Mouse (Mus musculus): ENCODE measurements at regions not wholly inside any gene's neighbourhood (a gene's known extent, or its start where the extent isn't known, plus 50 kb on each side); places are given as distances from the start of the nearest gene placed in this dataset.
A peak's percentile ranks its signal among the peaks of the same experiment; 100 is the strongest.

DNA sequence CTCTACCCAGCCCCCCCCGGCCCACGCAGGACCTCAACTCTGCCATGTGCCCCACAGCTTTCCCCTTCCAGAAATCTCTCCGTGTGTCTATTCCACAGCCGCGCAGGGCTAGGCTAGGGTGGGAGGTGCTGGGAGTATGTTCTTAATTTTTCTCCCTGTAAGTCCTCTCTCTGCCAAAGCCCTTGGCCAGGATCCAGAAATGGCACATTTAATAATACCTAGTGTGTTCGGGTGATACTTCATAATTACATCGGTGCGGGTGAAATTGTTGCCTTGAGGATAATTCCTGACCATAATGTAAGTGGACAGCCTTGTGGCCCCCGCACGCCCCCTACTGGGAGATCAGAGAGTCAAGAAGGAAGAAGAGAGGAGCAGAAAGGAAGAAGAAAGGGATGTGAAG is 1093.5 kb downstream of the Mrps31 start:
- Histone ChIP-seq H3K4me1 (peaks cover 16% of the 10 kb centered on the region), H3K4me3 (no peak overlapping the region), H3K9me3 (no peaks in the 10 kb centered on the region), H3K27me3 (ENCODE audit: insufficient read depth, poor library complexity, severe bottlenecking) (no peaks in the 10 kb centered on the region), H3K36me3 (no peaks in the 10 kb centered on the region), H3K27ac (no peak overlapping the region)
- 62% methylated on average over 10 of the region's 10 CpGs for WGBS
- peak; percentile 80 for DNase-seq (ENCODE audit: low spot score)

DNA sequence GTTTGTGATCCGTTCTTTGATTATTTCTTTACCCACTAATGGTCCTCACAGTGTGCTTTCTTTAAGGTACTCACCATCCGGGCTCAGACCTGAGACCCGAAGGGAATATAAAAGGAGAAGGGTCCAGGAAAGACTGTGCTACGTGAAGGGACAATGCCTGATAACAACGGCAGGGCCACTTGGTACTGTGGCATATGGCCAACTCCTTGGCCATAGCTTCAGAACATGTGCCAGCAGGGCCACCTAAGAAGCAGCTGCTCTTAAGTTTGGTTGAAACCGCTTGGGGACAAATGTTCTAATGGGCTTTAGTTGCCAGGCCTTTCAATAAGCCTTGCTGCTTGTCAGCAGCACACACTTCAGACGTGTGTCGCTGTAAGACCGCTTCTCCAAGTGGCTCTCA is 1094.1 kb downstream of the Mrps31 start:
- Histone ChIP-seq H3K4me1 (peaks cover 16% of the 10 kb centered on the region), H3K4me3 (no peak overlapping the region), H3K36me3 (no peaks in the 10 kb centered on the region), H3K27me3 (ENCODE audit: insufficient read depth, poor library complexity, severe bottlenecking) (no peaks in the 10 kb centered on the region), H3K9me3 (no peaks in the 10 kb centered on the region), H3K27ac (no peak overlapping the region)
- WGBS: 81% methylated on average over 9 of the region's 9 CpGs
- DNase-seq (ENCODE audit: low spot score): no peak

DNA sequence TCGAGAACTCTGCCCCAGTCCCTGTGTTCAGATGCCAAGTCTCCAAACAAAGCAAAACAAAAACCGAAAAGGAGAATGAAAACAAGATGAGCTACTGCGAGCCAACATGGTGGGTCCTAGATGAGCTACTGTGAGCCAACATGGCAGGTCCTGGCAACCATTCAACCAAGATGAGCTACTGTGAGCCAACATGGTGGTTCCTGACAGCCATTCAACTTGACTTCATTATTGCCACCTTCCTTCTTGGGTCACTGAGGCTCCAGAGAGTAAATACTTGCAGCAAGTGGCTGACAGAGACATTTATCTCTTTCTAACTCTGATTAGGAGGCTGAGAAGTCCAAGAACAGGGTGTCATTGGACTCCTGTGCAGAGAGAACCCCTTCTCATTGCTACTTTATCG is 1094.8 kb downstream of the Mrps31 start:
- H3K9me3 ChIP-seq: no peaks in the 10 kb centered on the region
- WGBS: 85% methylated on average over 4 of the region's 4 CpGs
- peaks cover 19% of the 10 kb centered on the region for H3K4me1 ChIP-seq
- H3K36me3 ChIP-seq: no peaks in the 10 kb centered on the region
- H3K27ac ChIP-seq: no peak overlapping the region
- no peak for DNase-seq (ENCODE audit: low spot score)
- H3K4me3 ChIP-seq: no peak overlapping the region
- no peaks in the 10 kb centered on the region for H3K27me3 ChIP-seq (ENCODE audit: insufficient read depth, poor library complexity, severe bottlenecking)

DNA sequence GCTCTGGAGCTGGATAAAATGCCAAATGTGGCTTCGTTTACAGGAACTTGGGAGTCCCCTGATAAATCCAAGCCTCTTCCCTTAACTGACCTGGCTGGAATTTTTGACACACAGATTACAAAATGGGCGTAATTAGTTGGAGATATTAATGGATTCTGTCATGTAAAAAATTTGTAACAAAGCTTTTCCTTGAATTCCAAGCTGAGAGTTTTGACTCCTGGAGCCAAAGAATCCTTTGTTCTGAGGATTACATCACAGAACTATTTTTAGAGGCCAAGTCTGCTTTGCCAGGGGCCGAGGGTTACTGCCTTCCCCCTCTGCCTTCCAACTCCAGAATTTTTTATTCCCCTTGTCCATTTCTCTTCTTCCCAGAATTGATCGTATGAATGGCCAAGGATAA is 1096.5 kb downstream of the Mrps31 start:
- H3K9me3 ChIP-seq: no peaks in the 10 kb centered on the region
- H3K4me1 ChIP-seq: peaks cover 19% of the 10 kb centered on the region
- no peaks in the 10 kb centered on the region for H3K36me3 ChIP-seq
- DNase-seq (ENCODE audit: low spot score): no peak
- peak overlapping the region; percentile 75 for H3K27ac ChIP-seq
- WGBS: 34% methylated on average over 4 of the region's 4 CpGs
- H3K27me3 ChIP-seq (ENCODE audit: insufficient read depth, poor library complexity, severe bottlenecking): no peaks in the 10 kb centered on the region
- no peak overlapping the region for H3K4me3 ChIP-seq

DNA sequence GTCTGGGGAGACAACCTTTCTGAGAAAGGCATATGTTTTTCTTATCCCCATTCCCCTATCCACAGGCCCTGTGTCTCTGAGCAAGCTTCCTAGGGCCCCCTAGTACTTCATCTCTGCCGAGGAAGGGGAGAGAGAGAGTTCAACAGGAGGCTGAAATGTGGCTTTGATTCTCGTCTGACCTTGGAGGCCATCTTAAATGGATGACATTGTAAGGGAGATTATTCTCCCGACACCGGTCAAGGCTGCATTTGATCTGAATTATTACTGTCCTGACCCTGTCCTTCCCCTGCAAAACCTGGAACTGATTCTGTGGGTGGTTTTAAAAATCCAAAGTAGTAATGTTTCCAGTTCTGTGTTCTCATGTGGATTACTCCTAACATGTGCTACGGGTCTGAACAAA is 1098.9 kb downstream of the Mrps31 start:
- no peak for DNase-seq (ENCODE audit: low spot score)
- H3K9me3 ChIP-seq: no peaks in the 10 kb centered on the region
- H3K27me3 ChIP-seq (ENCODE audit: insufficient read depth, poor library complexity, severe bottlenecking): no peaks in the 10 kb centered on the region
- no peak overlapping the region for H3K27ac ChIP-seq
- H3K36me3 ChIP-seq: no peaks in the 10 kb centered on the region
- peaks cover 19% of the 10 kb centered on the region for H3K4me1 ChIP-seq
- H3K4me3 ChIP-seq: no peak overlapping the region
- 74% methylated on average over 5 of the region's 5 CpGs for WGBS

DNA sequence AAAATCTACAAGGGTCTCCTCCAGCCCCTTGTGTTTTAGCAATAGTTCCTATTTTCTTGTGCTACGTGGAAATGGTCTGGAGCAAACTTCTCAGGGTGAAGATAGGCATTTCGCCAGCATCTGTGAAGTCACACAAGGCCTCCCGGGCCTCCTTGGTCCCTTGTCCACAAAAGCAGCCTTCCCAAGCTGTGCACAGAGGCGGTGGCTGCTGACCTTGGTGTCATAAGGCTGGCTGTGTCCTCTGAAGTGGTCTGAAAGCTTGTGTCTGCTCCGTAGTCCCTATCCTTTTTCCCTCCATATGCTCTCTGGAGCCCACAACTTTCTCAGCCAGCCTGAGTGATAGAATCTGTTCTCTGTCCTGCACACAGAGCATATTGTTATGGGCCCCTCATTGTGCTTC is 1099.4 kb downstream of the Mrps31 start:
- Histone ChIP-seq H3K4me3 (no peak overlapping the region), H3K36me3 (no peaks in the 10 kb centered on the region), H3K4me1 (peaks cover 19% of the 10 kb centered on the region), H3K9me3 (no peaks in the 10 kb centered on the region), H3K27me3 (ENCODE audit: insufficient read depth, poor library complexity, severe bottlenecking) (no peaks in the 10 kb centered on the region), H3K27ac (no peak overlapping the region)
- DNase-seq (ENCODE audit: low spot score): no peak
- 75% methylated on average over 5 of the region's 5 CpGs for WGBS

DNA sequence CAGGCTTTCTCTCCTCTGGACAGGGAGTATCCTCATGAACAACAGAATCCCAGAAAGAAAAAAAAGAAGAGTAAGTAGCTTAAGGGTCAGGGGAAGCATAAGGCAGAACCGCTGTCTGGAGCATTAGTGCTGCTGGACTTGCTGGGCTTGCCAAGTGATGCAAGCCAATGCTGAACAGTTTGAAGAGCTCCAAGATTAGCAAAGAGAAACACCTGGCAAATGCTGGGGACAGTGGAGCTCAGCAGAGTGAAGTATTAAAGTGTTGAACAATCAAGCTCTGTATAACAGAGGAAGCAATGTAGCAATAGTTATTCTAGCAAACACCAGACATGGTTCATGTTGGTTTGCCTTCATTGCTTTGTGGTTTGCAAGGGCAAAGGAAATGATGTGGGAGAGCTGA is 1100.1 kb downstream of the Mrps31 start:
- H3K27ac ChIP-seq: no peak overlapping the region
- 85% methylated on average over 1 of the region's 1 CpGs for WGBS
- H3K4me1 ChIP-seq: peaks cover 19% of the 10 kb centered on the region
- H3K27me3 ChIP-seq (ENCODE audit: insufficient read depth, poor library complexity, severe bottlenecking): no peaks in the 10 kb centered on the region
- H3K9me3 ChIP-seq: no peaks in the 10 kb centered on the region
- no peak overlapping the region for H3K4me3 ChIP-seq
- no peak for DNase-seq (ENCODE audit: low spot score)
- H3K36me3 ChIP-seq: no peaks in the 10 kb centered on the region

DNA sequence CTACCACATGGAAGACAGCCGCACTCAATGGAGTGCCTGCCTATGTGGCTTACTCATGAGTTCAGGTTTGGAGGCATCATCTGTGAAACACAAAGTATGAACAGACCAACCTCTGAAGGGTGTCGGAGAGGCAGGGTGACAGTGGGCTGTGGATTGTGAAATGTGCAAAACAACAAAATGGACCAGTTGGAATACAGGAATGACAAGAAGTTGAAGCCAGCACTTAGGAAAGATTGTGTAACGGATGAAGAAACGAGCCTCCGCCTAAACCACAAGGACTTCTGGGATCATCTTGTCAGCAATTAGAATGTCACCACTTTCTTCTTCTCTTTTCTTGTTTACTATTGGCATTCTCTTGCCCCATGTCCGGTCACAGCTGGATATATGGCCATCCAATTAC is 1100.6 kb downstream of the Mrps31 start:
- H3K36me3 ChIP-seq: no peaks in the 10 kb centered on the region
- no peak for DNase-seq (ENCODE audit: low spot score)
- H3K27ac ChIP-seq: no peak overlapping the region
- 90% methylated on average over 6 of the region's 6 CpGs for WGBS
- H3K27me3 ChIP-seq (ENCODE audit: insufficient read depth, poor library complexity, severe bottlenecking): no peaks in the 10 kb centered on the region
- no peak overlapping the region for H3K4me3 ChIP-seq
- H3K9me3 ChIP-seq: no peaks in the 10 kb centered on the region
- H3K4me1 ChIP-seq: peaks cover 19% of the 10 kb centered on the region

DNA sequence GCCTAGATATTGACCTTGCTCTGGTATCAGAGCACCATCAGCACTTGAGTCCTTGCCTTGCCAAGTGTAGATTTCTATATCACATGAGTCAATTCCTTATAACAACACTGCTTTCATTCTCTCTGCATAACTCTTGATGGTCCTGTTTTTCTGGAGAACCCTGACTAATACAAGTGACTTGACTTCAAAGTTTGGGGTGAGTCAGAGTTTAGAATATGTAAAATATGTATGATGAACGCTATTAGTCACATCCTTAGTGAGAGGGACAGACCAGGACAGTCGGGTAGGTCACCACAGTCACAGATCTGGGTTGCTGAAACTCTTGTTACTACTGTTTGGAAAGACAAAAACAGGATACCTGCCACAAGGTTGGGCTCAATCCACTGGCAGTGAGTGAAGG is 1105.3 kb downstream of the Mrps31 start:
- no peaks in the 10 kb centered on the region for H3K9me3 ChIP-seq
- no peak overlapping the region for H3K27ac ChIP-seq
- DNase-seq (ENCODE audit: low spot score): no peak
- H3K36me3 ChIP-seq: no peaks in the 10 kb centered on the region
- H3K4me1 ChIP-seq: no peaks in the 10 kb centered on the region
- H3K27me3 ChIP-seq (ENCODE audit: insufficient read depth, poor library complexity, severe bottlenecking): no peaks in the 10 kb centered on the region
- 70% methylated on average over 2 of the region's 2 CpGs for WGBS
- no peak overlapping the region for H3K4me3 ChIP-seq

DNA sequence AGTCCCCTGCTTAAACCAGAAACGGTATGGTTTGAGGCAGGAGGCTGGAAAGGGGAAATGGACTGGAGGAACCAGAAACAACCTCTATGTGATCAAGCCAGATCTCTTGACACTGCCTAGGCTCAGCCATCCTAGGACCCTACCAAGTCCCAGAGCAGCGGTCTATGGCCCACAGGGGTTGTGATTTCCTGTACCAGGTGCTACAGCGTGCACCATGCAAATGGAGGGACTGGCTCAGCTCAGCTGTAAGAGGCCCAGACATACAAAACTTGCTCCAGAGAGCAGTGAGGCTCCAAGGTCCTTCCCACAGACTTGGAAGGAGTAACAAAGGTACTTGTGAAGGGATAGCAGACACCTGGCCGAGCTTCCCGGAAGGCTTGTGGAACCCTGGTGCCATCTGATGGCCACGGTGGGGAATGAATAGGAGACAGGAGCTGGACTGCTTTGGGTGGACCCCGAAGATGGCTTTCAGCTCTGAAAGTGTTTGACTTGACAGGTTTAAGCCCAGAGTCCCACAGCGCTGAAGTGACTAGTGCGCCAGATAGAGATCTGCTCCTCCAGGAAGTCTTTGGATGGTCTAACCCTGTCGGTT is 1120.5 kb downstream of the Mrps31 start:
- DNase-seq (ENCODE audit: low spot score): peak; percentile 83
- Histone ChIP-seq H3K9me3 (no peaks in the 10 kb centered on the region), H3K4me3 (no peak overlapping the region), H3K27me3 (ENCODE audit: insufficient read depth, poor library complexity, severe bottlenecking) (no peaks in the 10 kb centered on the region), H3K27ac (0 out of 2 replicates have a peak overlapping the region, but pooled peaks have one; percentile 33), H3K4me1 (peaks cover 8% of the 10 kb centered on the region; the same call in 1 of the 2 replicates), H3K36me3 (no peaks in the 10 kb centered on the region)
- WGBS: 41% methylated on average over 10 of the region's 10 CpGs

DNA sequence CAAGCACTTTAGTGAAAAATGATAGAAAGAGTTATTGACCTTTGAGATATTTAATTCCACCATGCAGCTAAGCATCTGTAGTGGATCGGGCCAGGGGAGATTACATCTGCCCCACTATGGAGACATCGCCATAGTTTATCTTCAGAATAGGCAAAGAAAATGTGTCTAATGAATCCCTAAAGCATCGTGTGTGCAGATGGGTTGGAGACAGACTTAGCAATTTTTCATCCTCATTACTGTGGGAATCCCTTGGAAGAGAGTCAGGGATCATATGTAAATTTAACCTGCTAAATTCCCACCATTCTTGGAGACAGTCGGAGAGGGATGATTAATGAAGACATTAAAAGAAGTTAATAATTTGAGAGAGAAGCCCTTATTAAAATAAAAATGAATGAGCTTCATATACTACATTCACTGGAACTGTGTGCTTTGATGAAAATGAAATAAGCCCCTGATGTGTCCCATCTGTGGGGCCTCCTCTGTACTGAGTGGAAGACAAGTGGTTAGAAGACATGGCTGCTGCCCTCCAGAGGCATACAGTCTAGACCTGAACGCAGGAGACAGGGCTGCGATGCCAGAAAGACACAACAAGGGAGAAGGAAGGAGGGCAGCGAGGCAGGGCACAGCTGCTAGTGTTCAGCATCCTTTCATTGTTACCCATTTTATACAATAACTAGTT is 1126.7 kb downstream of the Mrps31 start:
- H3K4me1 ChIP-seq: peaks cover 10% of the 10 kb centered on the region

DNA sequence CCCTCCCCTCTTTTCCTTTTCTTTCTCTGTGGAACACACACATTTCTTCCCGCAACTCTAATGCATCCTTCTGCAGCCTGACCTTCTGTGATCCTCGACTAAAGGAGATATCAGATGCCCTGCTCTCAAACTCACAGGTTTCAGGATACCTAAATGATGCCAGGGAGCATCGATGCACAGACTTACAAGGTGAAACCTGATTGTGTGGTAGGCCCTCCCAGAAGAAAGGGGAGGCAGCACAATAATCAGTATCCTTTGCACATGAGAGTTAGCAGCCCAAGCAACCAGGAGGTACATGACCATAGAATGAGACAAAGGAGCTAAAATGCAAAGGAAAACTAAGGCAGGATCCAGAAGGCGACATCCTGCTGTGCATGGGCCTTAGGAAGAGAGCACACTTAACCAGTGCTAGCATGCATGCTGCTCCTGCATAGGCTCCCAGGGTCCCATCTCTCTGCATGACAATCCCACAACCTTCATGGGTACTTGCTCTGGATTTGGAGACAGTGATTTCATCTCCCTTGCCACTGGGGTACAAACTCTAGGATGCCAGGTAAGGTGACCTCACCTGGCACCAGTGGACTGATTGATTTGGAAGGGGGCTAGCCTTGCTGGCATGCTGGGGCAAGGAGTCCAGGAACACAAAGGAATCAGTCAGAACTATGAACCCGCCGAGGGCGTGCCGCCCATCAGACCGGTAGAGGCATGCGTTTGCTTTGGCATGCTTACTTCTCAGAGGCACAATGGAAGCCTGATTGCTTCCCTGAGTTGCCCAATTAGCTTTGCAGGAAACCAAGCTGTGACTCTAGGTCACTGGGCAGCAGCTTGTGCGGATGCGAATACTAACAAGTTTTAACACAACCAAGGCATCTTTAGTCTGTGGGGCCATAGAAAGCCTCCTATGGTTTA is 1142.7 kb downstream of the Mrps31 start:
- H3K27me3 ChIP-seq (ENCODE audit: insufficient read depth, poor library complexity, severe bottlenecking): no peaks in the 10 kb centered on the region
- WGBS: 74% methylated on average over 11 of the region's 12 CpGs
- no peaks in the 10 kb centered on the region for H3K9me3 ChIP-seq
- H3K36me3 ChIP-seq: no peaks in the 10 kb centered on the region
- no peaks in the 10 kb centered on the region for H3K4me1 ChIP-seq
- no peak for DNase-seq (ENCODE audit: low spot score)
- no peak overlapping the region for H3K27ac ChIP-seq
- H3K4me3 ChIP-seq: no peak overlapping the region

More for the DNA sequence above, 1126.7 kb downstream of the Mrps31 start:
- Histone ChIP-seq H3K27me3 (ENCODE audit: insufficient read depth, poor library complexity, severe bottlenecking) (no peaks in the 10 kb centered on the region), H3K9me3 (no peaks in the 10 kb centered on the region), H3K27ac (no peak overlapping the region), H3K4me3 (no peak overlapping the region), H3K36me3 (no peaks in the 10 kb centered on the region)
- DNase-seq (ENCODE audit: low spot score): no peak
- WGBS: 76% methylated on average over 7 of the region's 7 CpGs

DNA sequence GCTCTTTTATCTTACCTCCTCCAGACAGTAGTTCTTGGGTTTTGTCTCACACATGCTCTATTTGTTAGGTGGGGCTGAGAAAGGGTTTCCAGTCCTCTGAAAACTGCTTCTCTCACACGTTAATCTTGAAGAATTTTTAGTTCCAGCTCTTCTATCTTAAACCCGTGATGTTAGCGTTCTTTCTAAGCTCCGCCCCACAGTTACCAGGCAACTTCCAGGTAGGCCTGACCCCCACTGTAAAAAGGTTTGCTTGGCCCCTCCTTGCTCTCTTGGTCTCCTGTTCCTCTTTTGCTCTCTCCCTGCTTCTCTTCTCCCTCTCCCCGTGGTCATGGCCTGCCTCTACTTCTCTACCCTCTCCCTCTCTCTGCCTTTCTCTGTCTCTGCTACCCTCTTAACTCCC is 1149.7 kb downstream of the Mrps31 start:
- WGBS: 67% methylated on average over 5 of the region's 5 CpGs
- Histone ChIP-seq H3K36me3 (no peaks in the 10 kb centered on the region), H3K4me3 (no peak overlapping the region), H3K27me3 (ENCODE audit: insufficient read depth, poor library complexity, severe bottlenecking) (peaks cover 38% of the 10 kb centered on the region), H3K4me1 (no peaks in the 10 kb centered on the region), H3K9me3 (no peaks in the 10 kb centered on the region), H3K27ac (no peak overlapping the region)
- DNase-seq (ENCODE audit: low spot score): no peak
